Mouse (Mus musculus): ENCODE measurements around the gene Tspan13. TPM values are rescaled to one million over a fixed set of nuclear protein-coding genes. Genes with fewer than 3 reads are reported as not detected.

Tspan13 gene
- polyA plus RNA-seq, 1 experiment = 0.87 TPM

DNA sequence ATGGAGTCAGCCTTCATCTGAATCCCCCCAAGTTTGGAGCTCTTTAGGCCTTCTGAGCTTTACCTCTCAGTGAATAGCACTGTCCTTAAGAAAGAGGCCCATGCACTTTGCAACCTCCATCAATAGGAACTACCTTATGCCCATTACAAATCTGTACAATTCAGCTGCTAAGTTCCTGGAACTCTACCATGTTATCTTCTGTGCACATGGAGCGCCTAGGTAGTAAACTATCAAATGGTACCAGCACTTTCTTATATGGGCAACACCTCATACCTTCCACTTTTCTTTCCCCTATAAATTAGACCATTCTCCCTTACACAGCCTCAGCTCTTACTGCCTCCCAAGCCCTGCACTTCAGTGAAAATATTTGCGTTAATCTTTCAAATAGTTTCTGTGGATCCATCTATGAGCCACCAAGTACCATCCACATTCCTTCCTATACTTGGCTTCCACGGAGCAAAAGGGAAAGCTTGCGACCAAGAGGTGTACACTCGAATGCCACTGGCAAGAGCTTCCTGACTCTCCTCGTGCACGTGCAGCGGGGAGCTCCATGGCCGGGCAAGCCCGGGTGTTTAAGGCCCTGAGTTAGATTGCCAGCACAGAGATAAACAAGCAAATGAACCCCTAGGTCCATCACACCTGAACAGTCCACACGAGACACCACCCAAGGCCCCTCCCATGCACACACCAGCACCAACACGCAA, 11.5 kb downstream of the Tspan13 start:
- TF ChIP-seq MYOG (IDR thresholded peaks at IDR 0.05; ENCODE audit: control insufficient read depth, extremely low read depth, insufficient read length) (no peak), CEBPB (IDR thresholded peaks at IDR 0.05; ENCODE audit: low read depth) (no peak)
- H3K36me3 ChIP-seq (ENCODE audit: control insufficient read depth, insufficient read depth) = no peaks in the 10 kb centered on the region
- H3K79me3 ChIP-seq (ENCODE audit: low read depth) = no peaks in the 10 kb centered on the region
- no peaks in the 10 kb centered on the region for H3K27me3 ChIP-seq (ENCODE audit: control insufficient read depth, insufficient read depth, insufficient read length)
- no peak overlapping the region for H3ac ChIP-seq (ENCODE audit: control insufficient read depth, insufficient read length, low read depth)
- H3K79me2 ChIP-seq (ENCODE audit: control insufficient read depth, insufficient read depth) = no peaks in the 10 kb centered on the region
- no peak overlapping the region for H3K4me3 ChIP-seq (ENCODE audit: insufficient read depth, poor library complexity, severe bottlenecking)

GRCm38 (mm10) chr12:36029687-36030086, 12.6 kb downstream of the Tspan13 start:
- Histone ChIP-seq H3K79me2 (ENCODE audit: control insufficient read depth, insufficient read depth) (no peaks in the 10 kb centered on the region), H3K79me3 (ENCODE audit: low read depth) (no peaks in the 10 kb centered on the region), H3K36me3 (ENCODE audit: control insufficient read depth, insufficient read depth) (no peaks in the 10 kb centered on the region), H3K4me3 (ENCODE audit: insufficient read depth, poor library complexity, severe bottlenecking) (no peak overlapping the region), H3ac (ENCODE audit: control insufficient read depth, insufficient read length, low read depth) (no peak overlapping the region), H3K27me3 (ENCODE audit: control insufficient read depth, insufficient read depth, insufficient read length) (no peaks in the 10 kb centered on the region)
- no peak for TF ChIP-seq MYOG (IDR thresholded peaks at IDR 0.05; ENCODE audit: control insufficient read depth, extremely low read depth, insufficient read length)
- no peak for TF ChIP-seq MAX (IDR thresholded peaks at IDR 0.05)
- TF ChIP-seq FOSL1 (IDR thresholded peaks at IDR 0.05; ENCODE audit: insufficient read depth, low read length, poor library complexity, severe bottlenecking) = no peak
- no peak for TF ChIP-seq MYOD1 (IDR thresholded peaks at IDR 0.05; ENCODE audit: control insufficient read depth, insufficient read length, low read depth)
- no peak for TF ChIP-seq CTCF (IDR thresholded peaks at IDR 0.05; ENCODE audit: control insufficient read depth, insufficient read depth, insufficient read length)
- TF ChIP-seq CEBPB (IDR thresholded peaks at IDR 0.05; ENCODE audit: low read depth) = no peak
- no peak for TF ChIP-seq USF1 (IDR thresholded peaks at IDR 0.05; ENCODE audit: low read depth)

DNA sequence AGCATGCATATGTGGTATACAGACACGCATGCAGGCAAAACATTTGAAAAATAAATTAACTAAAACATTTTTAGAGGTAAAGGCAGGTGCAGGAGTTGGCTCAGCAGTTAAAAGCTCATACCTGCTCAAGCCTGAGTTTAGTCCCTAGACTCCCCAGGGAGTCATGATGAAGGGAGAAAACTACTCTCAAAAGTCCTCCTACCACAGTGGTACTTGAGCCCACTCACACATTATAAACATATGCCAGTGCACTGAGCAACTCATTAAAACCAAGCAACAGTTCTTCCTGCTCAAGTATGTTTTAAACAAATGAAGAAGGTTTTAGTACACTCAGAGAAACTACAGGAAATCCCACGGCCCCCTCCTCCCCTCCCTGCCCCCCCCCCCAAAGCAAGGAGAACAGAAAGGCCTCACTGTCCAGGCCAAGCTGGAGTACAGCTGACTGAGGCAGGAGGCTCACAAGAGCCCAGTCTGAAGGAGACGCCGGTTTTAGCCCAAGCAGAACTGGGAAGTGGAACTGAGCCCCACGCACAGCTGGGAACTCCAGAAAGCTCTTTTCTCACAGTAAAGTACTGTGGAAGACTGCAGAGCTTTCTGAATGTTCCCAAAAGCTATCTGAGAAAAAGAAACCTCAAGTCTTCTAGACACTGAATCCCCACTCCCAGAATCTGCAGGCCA, 13.2 kb downstream of the Tspan13 start:
- Histone ChIP-seq H3K36me3 (ENCODE audit: control insufficient read depth, insufficient read depth) (no peaks in the 10 kb centered on the region), H3ac (ENCODE audit: control insufficient read depth, insufficient read length, low read depth) (no peak overlapping the region), H3K79me2 (ENCODE audit: control insufficient read depth, insufficient read depth) (no peaks in the 10 kb centered on the region), H3K27me3 (ENCODE audit: control insufficient read depth, insufficient read depth, insufficient read length) (no peaks in the 10 kb centered on the region), H3K79me3 (ENCODE audit: low read depth) (no peaks in the 10 kb centered on the region), H3K4me3 (ENCODE audit: insufficient read depth, poor library complexity, severe bottlenecking) (no peak overlapping the region)
- TF ChIP-seq FOSL1 (IDR thresholded peaks at IDR 0.05; ENCODE audit: insufficient read depth, low read length, poor library complexity, severe bottlenecking) (no peak), USF1 (IDR thresholded peaks at IDR 0.05; ENCODE audit: low read depth) (no peak), MYOG (IDR thresholded peaks at IDR 0.05; ENCODE audit: control insufficient read depth, extremely low read depth, insufficient read length) (no peak), MYOD1 (IDR thresholded peaks at IDR 0.05; ENCODE audit: control insufficient read depth, insufficient read length, low read depth) (no peak), CTCF (IDR thresholded peaks at IDR 0.05; ENCODE audit: control insufficient read depth, insufficient read depth, insufficient read length) (no peak), MAX (IDR thresholded peaks at IDR 0.05) (no peak), CEBPB (IDR thresholded peaks at IDR 0.05; ENCODE audit: low read depth) (no peak)

DNA sequence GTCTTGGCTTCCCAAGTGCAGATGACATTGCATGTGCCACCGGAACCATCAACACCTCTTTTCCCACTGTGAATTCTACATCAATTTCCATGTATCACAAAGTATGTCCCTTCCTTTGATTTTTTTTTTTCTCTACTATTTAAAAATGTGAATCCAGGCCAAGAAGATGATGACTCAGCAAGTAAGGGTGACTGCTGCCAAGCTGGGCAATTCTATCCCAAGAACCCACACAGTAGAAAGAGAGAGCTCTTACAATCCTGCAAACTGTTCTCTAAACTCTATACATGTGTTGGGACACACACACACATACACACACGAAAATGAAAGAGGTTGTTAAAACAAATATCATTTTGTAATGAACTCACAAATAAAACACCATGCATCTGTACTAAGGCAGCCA, 15.1 kb downstream of the Tspan13 start:
- Histone ChIP-seq H3K4me3 (ENCODE audit: insufficient read depth, poor library complexity, severe bottlenecking) (no peak overlapping the region), H3K79me2 (ENCODE audit: control insufficient read depth, insufficient read depth) (no peaks in the 10 kb centered on the region), H3K36me3 (ENCODE audit: control insufficient read depth, insufficient read depth) (no peaks in the 10 kb centered on the region), H3ac (ENCODE audit: control insufficient read depth, insufficient read length, low read depth) (no peak overlapping the region), H3K79me3 (ENCODE audit: low read depth) (no peaks in the 10 kb centered on the region), H3K27me3 (ENCODE audit: control insufficient read depth, insufficient read depth, insufficient read length) (no peaks in the 10 kb centered on the region)
- no peak for TF ChIP-seq FOSL1 (IDR thresholded peaks at IDR 0.05; ENCODE audit: insufficient read depth, low read length, poor library complexity, severe bottlenecking)
- TF ChIP-seq MAX (IDR thresholded peaks at IDR 0.05) = no peak
- TF ChIP-seq MYOG (IDR thresholded peaks at IDR 0.05; ENCODE audit: control insufficient read depth, extremely low read depth, insufficient read length) = no peak
- TF ChIP-seq USF1 (IDR thresholded peaks at IDR 0.05; ENCODE audit: low read depth) = no peak
- TF ChIP-seq CTCF (IDR thresholded peaks at IDR 0.05; ENCODE audit: control insufficient read depth, insufficient read depth, insufficient read length) = no peak
- TF ChIP-seq MYOD1 (IDR thresholded peaks at IDR 0.05; ENCODE audit: control insufficient read depth, insufficient read length, low read depth) = no peak
- TF ChIP-seq CEBPB (IDR thresholded peaks at IDR 0.05; ENCODE audit: low read depth) = no peak

DNA sequence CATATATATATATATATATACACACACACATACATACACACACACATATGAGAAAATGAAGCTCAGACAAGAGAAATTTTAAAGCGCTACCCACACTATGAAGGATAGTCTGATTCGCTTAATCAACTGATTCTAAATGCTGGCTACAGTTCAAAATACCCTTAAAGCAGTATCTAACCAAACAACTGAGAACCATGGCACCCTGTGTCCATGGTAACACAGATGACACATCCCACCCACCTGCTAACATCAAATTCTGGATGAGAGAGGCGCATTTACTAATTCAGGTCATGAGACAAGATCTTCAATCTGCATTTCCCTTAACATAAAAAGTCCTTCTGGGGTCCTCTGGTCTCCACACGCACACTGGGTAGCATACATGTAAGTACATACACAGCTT, 16.2 kb downstream of the Tspan13 start:
- Histone ChIP-seq H3K36me3 (ENCODE audit: control insufficient read depth, insufficient read depth) (no peaks in the 10 kb centered on the region), H3K79me3 (ENCODE audit: low read depth) (no peaks in the 10 kb centered on the region), H3K4me3 (ENCODE audit: insufficient read depth, poor library complexity, severe bottlenecking) (no peak overlapping the region), H3K79me2 (ENCODE audit: control insufficient read depth, insufficient read depth) (no peaks in the 10 kb centered on the region), H3K27me3 (ENCODE audit: control insufficient read depth, insufficient read depth, insufficient read length) (no peaks in the 10 kb centered on the region), H3ac (ENCODE audit: control insufficient read depth, insufficient read length, low read depth) (no peak overlapping the region)
- TF ChIP-seq CTCF (IDR thresholded peaks at IDR 0.05; ENCODE audit: control insufficient read depth, insufficient read depth, insufficient read length) (no peak), MAX (IDR thresholded peaks at IDR 0.05) (no peak), USF1 (IDR thresholded peaks at IDR 0.05; ENCODE audit: low read depth) (no peak)

DNA sequence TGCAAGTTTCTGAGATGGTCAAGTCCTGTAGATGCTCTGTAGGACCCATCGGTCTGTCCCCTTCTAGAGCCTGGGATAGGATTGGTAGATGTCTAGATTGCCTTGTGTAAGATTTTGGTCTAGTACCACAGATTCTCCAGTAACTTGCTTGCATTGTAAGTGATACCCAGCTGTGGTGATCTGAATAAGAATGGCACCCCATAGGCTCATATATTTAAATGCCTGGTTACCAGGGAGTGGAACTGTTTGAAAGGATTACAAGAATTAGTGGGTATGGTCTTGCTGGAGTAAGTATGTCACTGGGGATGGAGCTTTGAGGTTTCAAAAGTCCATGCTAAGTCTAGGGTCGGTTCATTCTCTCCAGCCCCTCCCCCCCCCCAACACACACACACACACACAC, 21.6 kb downstream of the Tspan13 start:
- Histone ChIP-seq H3K27me3 (ENCODE audit: control insufficient read depth, insufficient read depth, insufficient read length) (no peaks in the 10 kb centered on the region), H3K4me3 (ENCODE audit: insufficient read depth, poor library complexity, severe bottlenecking) (no peak overlapping the region), H3K36me3 (ENCODE audit: control insufficient read depth, insufficient read depth) (no peaks in the 10 kb centered on the region), H3K79me2 (ENCODE audit: control insufficient read depth, insufficient read depth) (no peaks in the 10 kb centered on the region), H3ac (ENCODE audit: control insufficient read depth, insufficient read length, low read depth) (no peak overlapping the region), H3K79me3 (ENCODE audit: low read depth) (no peaks in the 10 kb centered on the region)
- TF ChIP-seq USF1 (IDR thresholded peaks at IDR 0.05; ENCODE audit: low read depth) (no peak), MAX (IDR thresholded peaks at IDR 0.05) (no peak), CTCF (IDR thresholded peaks at IDR 0.05; ENCODE audit: control insufficient read depth, insufficient read depth, insufficient read length) (no peak), MYOG (IDR thresholded peaks at IDR 0.05; ENCODE audit: control insufficient read depth, extremely low read depth, insufficient read length) (no peak), CEBPB (IDR thresholded peaks at IDR 0.05; ENCODE audit: low read depth) (no peak), FOSL1 (IDR thresholded peaks at IDR 0.05; ENCODE audit: insufficient read depth, low read length, poor library complexity, severe bottlenecking) (no peak), MYOD1 (IDR thresholded peaks at IDR 0.05; ENCODE audit: control insufficient read depth, insufficient read length, low read depth) (no peak)
